Mouse (Mus musculus) stomach, postnatal 0 days (tissue): ENCODE measurements around the gene 4930486L24Rik.

Experiments used
- CTCF ChIP-seq: IDR thresholded peaks from 2 replicates; pipeline ENCODE4 v1.5.1; 2016; ENCODE audit warnings: antibody characterized with exemption, low read depth, mild to moderate bottlenecking, moderate library complexity
- EP300 ChIP-seq: optimal IDR thresholded peaks from 2 replicates; pipeline ENCODE3; 2016; ENCODE audit warnings: antibody characterized with exemption

DNA sequence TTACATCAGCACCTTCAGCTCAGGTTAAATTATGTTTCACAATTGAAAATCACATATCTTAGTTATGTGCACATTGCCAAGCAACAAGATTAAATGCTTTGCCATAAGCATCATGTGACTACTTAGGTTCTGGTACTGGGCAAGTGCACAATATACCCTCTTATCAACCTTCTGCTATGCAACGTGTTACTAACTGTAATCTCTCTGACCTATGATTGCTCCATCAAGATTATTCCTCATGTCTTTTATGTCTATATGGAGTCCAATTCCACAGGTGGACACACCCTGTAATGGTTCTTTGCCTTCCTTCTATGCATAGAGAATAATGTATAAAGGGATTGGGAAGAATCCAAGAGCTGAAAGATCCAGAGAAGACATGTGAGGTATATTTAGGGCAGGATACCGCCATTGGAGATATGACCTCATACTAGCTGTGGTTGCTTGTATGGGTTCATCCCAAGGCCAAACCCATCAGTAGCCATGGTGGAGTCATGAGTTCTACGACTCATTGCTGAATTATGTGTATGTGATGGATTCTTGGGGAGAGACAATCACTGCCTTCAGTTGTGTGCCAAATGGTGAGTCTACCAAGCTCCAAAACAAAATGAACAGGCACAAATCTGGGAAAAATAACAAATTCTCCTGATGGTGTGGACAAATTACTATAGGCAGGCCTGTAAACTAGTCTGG, 43.6 kb downstream of the 4930486L24Rik start:
- TF ChIP-seq CTCF = no peak
- no peak for TF ChIP-seq EP300
